Mouse (Mus musculus) CD4-positive, CD25-positive, alpha-beta regulatory T cell, adult 2 months (primary cell): ENCODE measurements around the gene Cdc27.

Experiments
- DNase-seq: peaks from one replicate; pipeline ENCODE4 v3.0.0-alpha.2; 2012; ENCODE audit warnings: low read depth, low spot score

The Cdc27 gene

DNA sequence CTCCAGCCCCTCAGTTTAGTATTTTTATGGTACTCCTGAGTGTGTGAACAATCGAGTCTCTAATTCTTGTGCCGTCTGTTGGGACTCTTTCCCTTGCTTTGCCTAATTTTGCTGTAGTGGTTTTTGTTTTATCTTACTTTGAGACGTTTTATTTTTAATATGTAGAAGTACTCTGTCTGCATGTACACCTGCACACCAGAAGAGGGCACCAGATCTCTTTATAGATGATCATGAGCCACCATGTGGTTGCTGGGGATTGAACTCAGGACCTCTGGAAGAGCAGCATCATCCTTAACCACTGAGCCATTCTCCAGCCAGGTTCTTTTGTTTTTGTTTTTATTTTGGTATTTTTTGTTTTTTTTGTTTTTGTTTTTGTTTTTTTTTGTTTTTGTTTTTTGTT lies 62.1 kb downstream of the Cdc27 start:
- DNase-seq = no peak

DNA sequence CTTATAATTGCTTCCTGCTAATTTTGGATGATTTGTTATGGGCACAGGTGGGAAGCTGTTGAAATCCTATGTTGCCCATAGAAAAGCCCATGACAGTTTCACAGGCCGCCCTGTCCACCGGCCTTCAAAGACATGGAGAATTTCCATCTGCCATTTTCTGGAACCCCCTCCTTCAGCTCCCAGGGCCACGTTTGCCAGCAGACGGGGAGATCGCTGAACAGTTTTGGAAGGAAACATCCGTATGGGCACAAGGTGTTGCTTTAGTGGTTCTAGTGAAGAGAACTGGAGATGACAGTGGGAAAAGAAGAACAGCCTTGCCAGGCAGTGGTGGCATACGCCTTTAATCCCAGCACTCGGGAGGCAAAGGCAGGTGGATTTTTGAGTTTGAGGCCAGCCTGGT lies 68.4 kb downstream of the Cdc27 start:
- DNase-seq = no peak

- DNase-seq = no peak
Observed at GRCm38 (mm10) chr11:104479505-104479904, 70.9 kb downstream of the Cdc27 start.

DNA sequence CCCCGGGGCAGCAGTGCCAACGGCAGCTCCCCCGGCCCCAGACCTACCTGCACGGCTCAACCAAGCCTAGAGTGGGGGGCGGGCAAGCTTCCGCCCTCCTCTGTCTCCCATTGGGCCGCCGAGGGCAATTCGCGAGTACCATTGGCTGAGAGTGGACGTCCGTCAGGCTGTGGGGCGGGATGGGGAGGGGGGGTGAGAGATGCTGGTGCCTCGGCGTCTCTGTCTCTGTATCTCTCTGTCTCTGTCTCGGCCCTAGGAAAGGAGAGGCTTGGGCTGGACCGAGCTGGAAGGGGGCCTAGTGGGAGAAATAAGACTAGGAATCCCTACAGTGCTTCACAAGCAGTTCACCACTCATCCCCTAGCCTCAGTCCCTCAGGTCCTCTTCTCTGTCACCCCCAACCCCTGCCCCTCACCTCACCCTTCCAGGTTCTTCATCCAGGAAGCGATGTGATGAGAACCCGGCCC lies 81.0 kb downstream of the Cdc27 start:
- peak; percentile 95 for DNase-seq

GRCm38 (mm10) chr11:104468751-104469268 lies 81.6 kb downstream of the Cdc27 start, which contains the start of gene Kansl1:
TSS of gene Kansl1 (minus strand) at chr11:104468861.
- DNase-seq = peak; percentile 49

DNA sequence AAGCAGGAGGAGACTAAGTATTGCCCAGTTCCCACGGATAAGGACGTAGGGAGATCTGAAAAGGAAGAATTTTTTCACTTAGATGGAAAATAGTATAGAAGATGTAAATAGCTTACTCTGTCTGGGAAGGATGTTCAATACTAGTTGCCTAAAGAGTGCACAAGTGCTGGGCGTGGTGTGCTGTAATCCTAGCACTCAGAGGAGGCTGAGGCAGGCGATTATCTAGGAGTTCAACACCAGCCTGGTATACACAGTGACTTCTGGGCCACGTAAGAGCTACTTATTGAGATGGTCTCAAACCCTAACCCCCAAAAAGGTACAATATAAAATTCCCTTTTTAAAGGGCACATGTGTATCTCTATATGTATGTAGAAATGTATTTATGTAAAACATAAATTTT lies 82.7 kb downstream of the Cdc27 start:
- no peak for DNase-seq

GRCm38 (mm10) chr11:104461551-104461950 lies 88.9 kb downstream of the Cdc27 start:
- peak; percentile 89 for DNase-seq

DNA sequence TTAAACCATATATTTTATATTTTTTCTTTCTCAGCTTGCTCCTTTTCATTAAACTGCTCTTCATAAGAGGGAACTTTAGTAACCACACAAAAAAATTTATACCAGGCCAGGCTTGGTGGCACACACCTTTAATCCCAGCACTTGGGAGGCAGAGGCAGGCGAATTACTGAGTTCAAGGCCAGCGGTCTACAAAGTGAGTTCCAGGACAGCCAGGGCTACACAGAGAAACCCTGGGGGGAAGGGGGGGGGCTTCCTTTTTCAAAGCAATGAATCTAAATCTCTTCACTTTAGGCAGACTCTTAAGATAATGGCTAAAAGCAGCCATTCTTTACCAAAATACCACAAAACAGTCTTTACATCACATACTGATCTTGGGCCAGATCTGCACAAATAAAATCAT lies 90.7 kb downstream of the Cdc27 start:
- no peak for DNase-seq

DNA sequence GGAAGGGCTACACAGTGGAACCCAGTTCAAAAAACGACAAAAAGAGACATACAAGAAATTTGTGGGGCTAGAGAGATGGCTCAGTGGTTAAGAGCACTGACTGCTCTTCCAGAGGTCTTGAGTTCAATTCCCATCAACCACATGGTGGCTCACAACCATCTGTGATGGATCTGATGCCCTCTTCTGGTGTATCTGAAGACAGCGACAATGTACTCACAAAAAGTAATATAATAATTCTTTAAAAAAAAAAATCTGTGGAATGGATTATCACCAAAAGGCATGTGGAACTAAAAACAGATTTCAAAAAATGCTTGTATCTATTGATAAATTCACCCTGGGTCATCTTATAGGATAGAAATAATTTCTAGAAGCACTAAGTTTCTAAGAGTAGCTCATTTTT lies 91.9 kb downstream of the Cdc27 start:
- DNase-seq = no peak
